Mouse (Mus musculus) hindlimb bud, embryonic 11.5 days (tissue): ENCODE data around the gene Dbndd1.
"Not testable (repeated sequence)": the region's sequence is repeated elsewhere in the genome, so short reads cannot be mapped to it uniquely, and the experiment has no call there.

Source experiments
- DNase-seq: peaks from one replicate; pipeline ENCODE4 v3.0.0-alpha.2; 2012; ENCODE audit warnings: low read depth, low spot score; ENCODE audit errors: extremely low spot score

The Dbndd1 gene

GRCm38 (mm10) chr8:123498963-123499362 is 16.3 kb downstream of the Dbndd1 start:
- DNase-seq: no peak

- no peak for DNase-seq
Observed at GRCm38 (mm10) chr8:123497699-123498098, 17.6 kb downstream of the Dbndd1 start.

DNA sequence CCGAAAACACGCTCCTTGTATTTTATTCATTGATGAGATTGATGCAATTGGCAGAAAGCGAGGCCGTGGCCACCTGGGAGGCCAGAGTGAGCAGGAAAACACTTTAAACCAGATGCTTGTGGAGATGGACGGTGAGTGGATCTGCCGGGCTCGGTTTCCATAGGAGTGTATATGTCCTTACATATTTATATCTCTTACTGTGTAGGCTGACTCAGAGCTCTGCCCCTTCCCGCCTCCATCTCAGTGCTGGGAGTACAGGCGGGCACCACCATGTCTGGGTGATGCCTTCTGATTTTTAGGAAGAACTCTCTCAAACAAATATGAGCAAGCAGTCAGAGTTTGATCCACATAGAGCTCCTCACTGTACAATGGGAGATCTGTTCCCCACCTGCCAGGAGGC is 22.4 kb downstream of the Dbndd1 start:
- no peak for DNase-seq

DNA sequence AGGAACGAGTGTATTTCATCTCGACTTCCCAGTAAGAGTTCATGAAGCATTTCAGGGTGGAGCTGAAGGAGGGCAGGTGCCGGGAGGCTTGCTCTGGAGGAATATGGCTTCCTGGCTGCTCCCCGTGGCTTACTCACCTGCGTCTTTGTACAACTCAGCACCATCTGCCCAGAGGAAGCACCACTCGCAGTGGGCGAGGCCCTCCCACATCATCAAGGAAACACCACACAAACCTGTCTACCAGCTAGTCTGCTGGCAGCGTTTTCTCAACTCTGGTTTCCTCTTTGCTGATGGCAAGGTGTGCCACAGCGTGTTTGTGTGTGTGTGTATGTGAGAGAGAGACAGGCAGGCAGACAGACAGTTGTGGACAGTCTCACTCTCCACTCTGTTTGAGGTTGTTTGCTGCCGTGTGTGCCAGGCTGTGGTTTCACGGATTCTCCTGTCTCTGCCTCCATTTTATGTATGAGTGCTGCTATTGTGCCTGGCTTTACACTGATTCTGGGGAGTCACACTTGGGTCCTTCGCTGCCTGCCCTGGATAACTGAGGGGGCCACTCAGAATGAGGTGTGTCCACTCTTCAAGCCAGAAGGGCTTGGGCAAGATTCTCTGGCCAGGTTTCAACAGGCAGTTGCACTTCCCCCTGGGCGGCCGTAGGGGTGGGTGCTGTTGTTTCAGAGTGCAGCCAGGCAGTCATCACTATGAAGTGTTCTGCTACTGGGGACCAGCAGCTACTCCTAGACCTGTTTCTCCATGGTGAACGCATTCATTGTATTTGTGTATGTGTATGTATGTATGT is 23.8 kb downstream of the Dbndd1 start:
- no peak for DNase-seq

DNA sequence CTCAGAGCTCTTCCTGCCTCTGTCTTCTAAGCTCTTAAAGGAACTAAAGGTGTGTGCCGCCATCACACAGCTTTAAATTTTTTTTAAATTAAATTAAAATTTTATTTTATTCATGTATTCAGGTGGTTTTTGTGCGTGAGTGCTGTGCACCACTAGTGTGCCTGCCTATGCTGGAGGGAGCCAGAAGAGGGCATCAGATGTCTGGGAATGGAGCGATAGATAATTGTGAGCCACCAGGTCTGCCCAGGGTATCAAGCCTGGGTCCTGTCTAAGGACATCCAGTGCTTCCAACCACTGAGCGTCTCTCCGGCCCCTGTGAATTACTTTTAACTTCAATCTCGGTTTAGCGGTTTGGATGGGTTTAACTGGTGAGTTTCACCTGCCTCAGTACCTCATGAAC is 32.6 kb downstream of the Dbndd1 start:
- DNase-seq: no peak

GRCm38 (mm10) chr8:123478456-123479218 is 36.6 kb downstream of the Dbndd1 start:
- DNase-seq: no peak

DNA sequence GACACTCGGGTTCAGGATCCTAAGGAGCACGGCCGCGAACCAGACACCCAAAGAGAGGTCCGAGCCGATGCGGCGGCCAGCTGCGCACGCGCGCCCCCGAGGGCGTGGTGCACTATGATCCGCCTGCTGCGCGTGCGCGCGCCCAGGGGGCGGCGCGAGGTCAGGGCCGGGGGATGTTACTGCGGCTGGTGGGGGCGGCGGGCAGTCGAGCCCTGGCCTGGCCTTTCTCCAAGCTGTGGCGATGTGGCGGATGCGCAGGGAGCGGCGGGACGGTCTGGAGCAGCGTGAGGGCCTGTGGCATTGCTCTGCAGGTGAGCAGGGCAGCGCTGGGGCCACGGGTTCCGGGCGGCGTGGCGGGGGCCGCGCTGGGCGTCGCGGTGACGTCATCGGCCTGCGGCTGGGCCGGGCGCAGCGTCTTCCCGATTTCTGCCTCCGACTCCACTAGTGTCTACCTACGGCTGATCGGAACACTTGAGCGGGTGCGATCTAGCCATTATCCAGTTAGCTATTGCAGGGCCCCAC is 37.5 kb downstream of the Dbndd1 start, which contains the start of gene Afg3l1:
Afg3l1 (plus strand) TSS at position 167 of the 522 bp plus-strand sequence.
- DNase-seq: peak; percentile 78

GRCm38 (mm10) chr8:123476911-123477736 is 38.1 kb downstream of the Dbndd1 start:
- no peak for DNase-seq

DNA sequence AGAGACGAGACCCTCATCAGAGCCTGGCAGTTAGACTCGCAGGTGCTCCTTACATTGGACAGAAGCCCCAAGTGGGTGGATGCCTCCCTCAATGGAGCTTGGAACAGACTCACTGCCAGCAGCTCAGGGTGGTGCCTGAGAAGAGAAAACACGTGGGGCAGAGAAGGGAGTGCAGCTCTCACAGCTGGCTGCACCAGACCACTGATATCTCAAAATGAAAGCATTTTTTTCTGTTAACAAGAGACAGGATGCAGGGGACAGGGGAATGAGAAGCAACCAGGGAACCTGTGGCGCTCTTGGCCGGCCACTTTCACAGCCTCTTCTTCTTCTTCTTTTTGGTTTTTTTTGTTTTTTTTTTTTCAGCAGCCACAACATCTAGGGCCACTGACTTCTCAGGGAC is 40.7 kb downstream of the Dbndd1 start:
- not testable (repeated sequence) for DNase-seq

- not testable (repeated sequence) for DNase-seq
Observed at GRCm38 (mm10) chr8:123472991-123473390, 42.3 kb downstream of the Dbndd1 start.

DNA sequence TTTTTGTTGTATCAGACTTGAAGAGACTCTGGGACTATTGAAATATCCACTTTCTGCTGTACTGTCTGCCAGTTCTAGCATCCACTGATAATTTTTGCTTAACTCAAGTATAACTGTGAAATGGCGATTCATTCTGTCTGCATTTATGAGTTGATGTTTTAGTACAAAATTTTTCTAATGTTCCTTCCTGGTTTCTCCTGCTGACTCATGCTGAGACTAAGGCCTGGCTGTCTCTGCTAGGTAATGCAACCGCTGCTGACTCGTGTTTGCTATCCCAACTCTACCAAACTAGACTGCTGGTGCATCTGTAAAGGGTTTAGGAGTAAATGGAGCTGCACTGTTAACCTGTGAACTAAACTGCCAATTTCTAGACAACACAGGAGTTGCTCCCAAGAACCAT is 47.8 kb downstream of the Dbndd1 start:
- DNase-seq: no peak

DNA sequence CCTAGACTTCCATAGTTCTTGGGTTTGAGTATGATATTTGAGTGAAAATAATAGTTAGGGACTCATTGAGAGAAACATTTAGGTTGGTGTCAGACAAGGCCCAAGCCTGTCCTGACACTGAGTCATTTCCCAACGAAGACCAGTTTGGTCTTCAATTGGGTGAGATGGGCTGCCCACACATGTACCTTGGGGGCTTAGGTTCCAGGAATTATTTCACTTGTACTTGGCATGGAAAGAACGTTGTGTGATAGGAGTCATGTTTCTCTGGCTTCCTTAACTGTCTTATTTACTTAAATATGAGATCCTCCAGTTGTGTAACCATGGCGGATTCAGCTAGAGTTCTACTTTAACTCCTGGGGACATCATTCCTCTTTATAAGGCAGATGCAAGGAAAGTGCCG is 51.6 kb downstream of the Dbndd1 start:
- DNase-seq: no peak
